Mouse (Mus musculus) gastrocnemius, postnatal 36 days (tissue): ENCODE results near the gene Slc25a31. TPM values are rescaled to one million over a fixed set of nuclear protein-coding genes. Genes with fewer than 3 reads are reported as not detected.

Source experiments
- DNase-seq, 2 experiments: peaks; one replicate each; pipeline ENCODE4 v3.0.0; 2022
- intact Hi-C: fragments of 180-260 bp; cut with DNase I; formaldehyde crosslinking; loops from one replicate; pipeline ENCODE4 v1.15.1; 2025
- long read RNA-seq, 2 experiments: library from polyadenylated mRNA; stranded (forward); transcript quantifications; one replicate each; pipeline ENCODE4 v2.0.0; 2021
- total RNA-seq, 2 experiments: library from RNA; stranded (reverse); gene quantifications; 2 replicates each; pipeline ENCODE4 v1.2.3; 2021

Slc25a31 gene
- not detected for total RNA-seq
- long read RNA-seq, experiment 1 = 0 reads
- long read RNA-seq, experiment 2 = 0 reads

DNA sequence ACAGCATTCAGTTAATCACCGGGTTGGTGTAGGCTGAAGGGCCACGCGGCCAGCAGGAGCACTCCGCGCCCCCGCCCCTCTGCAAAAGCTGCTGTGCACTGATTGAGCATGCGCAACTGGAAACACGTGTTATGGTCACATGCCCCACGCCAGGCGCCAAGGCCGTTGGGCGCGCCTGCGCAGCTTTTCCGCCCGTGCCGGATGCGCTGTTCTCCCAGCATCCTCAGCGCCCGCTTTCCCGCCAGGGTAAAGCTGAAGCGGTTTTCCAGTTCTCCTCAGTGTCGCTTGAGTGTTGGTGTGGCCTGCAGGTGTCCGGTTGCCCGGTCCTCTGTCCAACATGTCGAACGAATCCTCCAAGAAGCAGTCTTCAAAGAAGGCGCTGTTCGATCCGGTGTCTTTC is at the start of gene Slc25a31:
Slc25a31 (plus strand) TSS at position 201 of the 400 bp plus-strand sequence.
- DNase-seq = no peak
- intact Hi-C loops = no loop called here

DNA sequence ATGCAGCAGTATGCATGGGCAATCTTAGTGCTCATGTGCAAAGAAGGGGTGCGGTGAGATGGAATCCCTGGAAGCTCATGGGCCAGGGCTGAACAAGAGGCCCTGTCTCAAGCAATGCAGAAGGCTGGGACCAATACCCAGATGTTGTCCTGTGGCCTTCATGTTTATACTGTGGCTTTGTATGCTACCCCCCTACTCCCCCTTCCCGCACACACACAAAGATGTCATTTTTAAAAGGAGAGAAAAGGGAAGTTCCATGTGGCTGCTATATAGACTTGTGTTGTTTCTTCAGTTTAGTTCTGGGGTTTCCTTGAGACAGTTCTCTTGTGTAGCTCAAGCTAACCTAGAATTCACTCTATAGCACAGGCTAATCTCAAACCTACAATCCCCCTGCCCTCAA is 48.4 kb upstream of the Slc25a31 start:
- intact Hi-C loops = no loop called here
- DNase-seq = no peak

DNA sequence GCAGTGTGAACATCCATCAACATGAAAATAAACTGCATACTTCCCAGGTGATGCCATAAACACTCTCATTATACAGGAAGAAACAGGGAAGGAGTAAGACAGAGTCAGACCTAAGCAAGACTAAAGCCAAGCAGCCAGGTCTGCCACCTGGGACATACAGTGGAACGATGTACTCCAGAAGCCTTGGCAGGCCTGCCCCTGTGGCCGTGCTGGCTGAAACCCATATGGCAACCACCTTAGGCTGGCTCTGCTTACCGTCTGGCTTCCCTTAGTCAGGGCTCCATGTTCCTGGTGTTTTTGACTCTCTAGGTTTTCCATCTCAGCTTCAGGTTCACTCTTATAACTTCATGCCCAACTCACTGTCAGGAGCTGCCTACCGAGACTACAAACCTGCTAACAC is 42.5 kb upstream of the Slc25a31 start:
- peak; percentile 29 to 33 for DNase-seq
- intact Hi-C loops = no loop called here

DNA sequence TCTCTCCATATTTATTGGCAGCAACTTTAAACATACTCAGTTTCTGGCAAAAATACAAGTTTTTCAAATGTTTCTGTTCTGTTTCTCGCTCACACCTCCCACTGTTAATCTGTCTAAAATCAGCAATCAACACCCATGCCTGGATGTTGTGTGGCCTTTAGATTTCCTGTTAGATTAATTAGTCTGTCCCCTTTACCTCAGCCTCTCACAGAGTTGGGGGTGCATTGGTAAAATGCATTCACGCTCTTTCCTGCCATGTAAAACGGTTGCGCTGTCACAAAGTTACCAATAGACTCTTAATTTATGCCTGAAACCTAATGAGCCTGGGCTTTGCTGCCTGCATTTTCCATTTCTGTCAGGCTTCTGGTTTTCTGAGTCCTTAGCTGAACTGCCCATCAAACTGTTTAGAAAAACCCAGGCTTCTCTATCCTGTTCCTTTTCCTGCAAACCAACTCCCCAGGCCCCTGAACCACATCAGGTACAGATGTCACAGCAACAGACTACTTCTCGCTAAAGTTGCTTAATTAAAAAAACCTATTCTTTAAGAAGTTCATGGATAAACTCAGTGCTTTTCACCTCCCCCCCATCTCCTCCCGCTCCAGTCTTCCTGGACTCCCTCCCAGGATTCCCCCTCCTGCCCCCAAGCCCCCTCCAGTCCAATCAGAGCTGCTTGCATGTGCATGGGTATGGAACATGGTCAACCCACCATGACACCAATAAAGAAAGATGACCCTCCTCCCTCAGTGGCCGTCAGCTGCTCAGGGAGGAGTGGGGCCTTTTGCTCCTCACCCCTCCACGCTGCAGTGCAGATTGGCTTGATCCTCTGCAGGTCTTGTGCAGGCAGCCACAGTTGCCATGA is 41.6 kb upstream of the Slc25a31 start:
- DNase-seq = no peak
- intact Hi-C loops = no loop called here

DNA sequence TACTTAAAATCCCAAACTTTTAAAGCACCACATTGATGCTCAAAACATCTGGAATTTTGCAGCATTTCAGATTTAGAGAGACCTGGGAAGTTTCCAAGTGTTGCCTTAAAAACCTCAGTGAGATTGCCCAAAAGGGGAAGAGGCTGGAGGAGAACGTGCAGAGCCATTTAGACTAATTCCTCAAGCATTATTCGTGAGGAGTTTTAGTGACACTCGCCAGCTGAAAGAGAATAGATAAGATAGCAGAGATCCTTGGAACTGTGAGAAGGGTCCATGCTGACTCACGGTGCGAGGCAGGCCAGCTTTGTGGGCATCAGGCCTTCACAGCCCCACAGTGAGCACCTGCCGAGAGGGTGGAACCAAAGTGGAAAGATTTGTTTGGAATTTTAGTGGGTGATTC is 39.8 kb upstream of the Slc25a31 start:
- intact Hi-C loops = no loop called here
- no peak for DNase-seq

DNA sequence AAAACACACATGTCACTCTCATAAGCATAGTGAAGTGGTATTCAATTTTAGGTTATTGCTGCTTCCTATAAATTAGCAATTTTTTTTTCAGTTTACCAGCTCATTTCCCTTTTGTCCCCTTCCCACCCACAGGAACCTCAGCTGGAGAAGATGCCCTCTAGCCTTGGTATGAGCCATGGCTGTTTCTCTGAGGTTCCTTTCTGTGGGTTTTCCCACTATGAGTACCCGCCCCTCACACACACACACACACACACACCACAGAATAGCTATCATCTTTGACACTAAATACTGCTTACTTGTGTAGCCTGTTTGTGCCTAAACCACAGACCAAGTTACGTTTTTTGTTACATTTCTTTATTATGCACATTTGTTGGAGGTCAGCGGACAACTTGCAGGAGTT is 39.3 kb upstream of the Slc25a31 start:
- DNase-seq = no peak
- intact Hi-C loops = no loop called here

DNA sequence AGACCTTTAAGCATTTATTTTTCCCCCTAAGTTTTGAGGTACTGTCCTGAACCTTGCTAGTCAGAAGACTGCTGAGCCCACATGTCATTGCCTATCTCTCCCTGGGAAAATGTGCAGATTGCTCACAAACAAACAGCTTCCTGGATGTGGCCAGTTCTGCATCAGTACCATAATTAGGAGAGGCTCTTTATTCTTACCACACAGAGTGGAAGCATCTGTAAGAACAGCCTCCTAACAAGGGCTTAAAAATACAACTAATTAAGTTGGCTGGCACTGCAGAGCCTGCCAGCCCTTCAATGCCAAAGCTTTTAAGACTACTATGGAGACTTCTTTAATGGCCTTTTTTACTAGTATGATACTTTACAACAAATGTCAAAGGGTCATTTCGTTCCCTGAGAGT is 35.1 kb upstream of the Slc25a31 start:
- no peak for DNase-seq
- intact Hi-C loops = no loop called here

DNA sequence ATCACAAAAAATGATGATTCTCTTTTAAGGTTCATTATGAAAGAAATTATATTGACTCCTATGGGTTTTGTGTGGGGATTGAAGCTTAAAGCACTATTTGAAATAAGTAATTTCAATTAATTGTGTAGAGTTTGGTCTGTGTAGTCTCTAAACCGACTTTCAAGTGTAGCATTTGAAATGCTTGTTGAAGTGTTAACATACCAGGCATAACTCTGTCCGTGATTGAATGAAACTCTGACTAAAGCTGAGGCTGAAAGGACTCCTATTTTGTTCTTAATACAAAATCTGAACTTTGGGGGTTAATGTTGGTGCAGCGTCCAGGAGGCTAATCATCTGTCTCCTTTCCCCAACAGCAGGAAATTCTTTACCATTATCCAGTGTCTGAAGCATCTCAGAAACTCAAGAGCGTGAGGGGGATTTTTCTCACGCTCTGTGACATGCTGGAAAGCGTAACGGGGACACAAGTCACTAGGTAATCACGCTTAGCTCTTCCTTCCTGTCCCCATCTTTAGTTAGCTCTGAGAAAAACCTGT is 33.7 kb upstream of the Slc25a31 start:
- intact Hi-C loops = no loop called here
- no peak for DNase-seq

DNA sequence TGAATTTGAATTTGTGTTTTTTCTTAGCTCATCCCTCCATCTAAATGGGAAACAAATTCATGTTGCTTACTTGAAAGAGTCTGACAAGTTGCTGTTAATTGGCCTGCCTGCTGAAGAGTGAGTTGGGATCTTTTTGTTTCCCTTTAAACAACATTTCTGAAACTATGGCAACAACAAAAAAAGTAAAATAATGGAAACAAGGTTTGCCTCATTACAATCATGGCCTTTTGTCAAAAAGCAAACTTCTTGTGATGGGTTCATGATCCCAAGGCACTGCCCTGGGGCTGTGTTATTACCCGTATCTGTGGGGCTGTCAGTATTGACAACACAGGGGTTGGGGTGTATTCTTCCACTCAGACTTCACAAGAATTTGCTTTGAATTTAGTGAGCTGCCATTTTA is 29.8 kb upstream of the Slc25a31 start:
- no peak for DNase-seq
- intact Hi-C loops = no loop called here

DNA sequence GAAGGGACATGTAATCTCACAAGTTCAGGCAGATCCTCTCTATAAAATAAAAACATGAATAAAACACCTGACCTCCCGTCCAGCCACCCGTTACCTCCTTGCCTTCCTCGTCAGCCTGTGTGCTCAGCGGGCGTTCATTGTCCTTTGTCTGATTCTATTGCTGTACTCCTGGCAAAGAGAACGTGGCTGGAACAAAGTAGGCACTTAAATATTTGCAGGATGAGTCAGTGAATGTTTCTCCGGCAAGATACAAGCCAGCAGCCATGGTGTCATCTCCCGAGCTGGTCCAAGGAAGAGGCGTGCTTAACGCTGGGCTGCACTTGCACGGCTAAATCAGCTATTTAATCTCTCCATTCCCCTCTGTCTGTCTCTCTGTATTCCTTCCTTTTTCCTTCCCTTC is 26.3 kb upstream of the Slc25a31 start:
- intact Hi-C loops = no loop called here
- DNase-seq = peak in 1 of 2 experiments; percentile 30

DNA sequence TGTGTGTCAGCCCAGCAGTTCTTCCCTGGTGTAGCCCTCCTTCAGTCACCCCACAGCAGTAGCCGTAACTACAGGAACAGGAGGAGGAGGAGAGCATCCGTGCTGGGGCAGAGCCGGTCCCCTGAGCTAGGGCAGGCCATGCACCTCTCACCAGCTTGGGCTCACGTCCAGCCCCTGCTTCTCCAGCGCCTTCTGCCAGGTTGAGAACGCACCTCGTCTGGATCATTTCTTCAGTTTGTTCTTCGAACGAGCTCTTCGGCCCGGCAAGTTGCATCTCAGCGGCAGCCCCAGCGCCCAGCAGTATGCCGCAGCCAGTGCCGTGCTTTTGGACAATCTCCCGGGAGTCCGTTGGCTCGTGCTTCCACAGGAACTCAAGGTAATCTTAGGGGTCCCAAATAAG is 25.5 kb upstream of the Slc25a31 start:
- no peak for DNase-seq
- intact Hi-C loops = no loop called here

DNA sequence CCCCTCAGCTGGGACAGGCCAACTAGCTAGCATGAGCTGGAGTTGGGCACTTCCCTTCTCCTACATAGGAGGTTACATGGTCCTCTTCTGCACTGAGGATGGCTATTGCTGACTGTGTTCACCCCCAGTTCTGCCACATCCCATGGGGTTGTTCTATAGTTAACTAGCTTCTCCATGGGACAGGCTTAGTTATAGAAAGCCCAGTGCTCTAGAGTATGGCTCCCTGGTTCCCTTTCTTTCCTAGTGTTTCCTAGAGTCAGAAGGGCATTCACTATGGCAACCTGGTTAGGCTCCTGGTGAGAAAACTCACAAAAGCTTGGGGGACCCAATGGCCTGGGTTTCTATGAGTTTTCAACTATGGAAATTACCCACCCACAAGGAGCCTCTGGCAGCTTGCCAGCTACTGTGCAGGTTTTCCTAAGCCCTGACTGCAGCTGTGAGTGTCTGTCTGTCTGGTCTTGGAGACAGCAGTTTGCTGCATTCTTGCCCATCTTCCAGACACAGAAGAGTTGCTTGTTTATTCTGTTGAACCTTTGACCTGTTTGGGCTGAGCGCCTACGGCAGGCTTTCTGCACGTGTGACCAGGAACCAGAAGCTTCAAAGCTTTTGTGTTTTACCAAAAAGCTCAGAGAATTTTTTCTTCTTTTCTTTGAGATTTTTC is 22.7 kb upstream of the Slc25a31 start:
- DNase-seq = no peak
- intact Hi-C loops = no loop called here

DNA sequence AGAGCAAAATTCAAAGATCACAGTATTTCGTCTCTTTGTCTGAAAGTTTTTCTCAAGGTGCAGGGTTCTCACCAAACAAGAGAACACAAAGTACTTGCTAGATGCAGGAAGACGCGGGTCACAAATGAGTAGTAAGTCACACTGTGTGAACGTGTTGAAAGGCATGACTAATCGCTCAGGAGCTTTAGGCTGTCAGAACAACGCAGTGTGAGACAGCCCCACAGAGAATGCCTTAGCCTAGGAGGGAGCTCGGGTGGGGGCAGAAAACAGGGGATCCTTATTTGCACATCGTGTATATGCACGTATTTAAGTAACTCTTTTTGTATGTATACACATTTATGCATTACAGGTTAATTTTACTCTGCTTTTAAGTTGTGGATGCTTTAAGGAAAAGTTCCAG is 21.8 kb upstream of the Slc25a31 start:
- intact Hi-C loops = no loop called here
- DNase-seq = no peak

DNA sequence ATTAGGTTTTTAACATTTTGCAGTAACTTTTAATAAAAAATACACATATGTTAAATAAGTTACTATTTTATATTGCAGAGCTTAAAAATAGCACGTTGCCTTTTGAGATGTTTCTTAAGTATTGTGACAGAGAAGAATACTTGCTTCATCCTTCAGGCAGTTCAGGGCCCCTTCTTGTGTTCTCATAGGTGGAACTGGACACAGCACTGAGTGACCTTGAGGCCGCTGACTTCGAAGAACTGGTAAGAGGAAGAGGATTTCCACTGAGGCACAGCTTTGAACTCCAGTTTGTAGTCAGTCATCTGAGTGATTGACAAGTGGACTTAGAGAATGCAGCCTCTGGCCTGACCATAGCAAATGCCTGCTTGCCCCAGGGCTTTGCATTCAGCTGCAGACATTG is 21.1 kb upstream of the Slc25a31 start:
- intact Hi-C loops = no loop called here
- DNase-seq = no peak

DNA sequence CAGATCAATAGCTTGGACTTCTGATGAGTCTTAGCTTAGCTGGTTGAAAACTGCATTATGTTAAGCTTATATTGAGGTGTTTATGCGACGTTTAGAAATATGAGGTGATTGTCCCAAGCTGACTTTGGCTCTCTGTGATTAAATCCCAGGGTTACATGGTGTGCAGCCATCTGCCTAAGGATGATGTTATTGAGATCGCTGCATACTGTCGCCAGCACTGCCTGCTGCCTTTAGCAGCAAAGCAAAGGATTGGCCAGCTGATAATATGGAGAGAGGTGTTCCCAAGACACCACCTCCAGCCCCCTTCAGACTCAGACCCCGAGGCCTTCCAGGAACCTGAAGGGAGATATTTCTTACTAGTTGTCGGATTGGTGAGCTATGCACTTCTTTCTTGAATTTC is 17.1 kb upstream of the Slc25a31 start:
- intact Hi-C loops = no loop called here
- DNase-seq = no peak

DNA sequence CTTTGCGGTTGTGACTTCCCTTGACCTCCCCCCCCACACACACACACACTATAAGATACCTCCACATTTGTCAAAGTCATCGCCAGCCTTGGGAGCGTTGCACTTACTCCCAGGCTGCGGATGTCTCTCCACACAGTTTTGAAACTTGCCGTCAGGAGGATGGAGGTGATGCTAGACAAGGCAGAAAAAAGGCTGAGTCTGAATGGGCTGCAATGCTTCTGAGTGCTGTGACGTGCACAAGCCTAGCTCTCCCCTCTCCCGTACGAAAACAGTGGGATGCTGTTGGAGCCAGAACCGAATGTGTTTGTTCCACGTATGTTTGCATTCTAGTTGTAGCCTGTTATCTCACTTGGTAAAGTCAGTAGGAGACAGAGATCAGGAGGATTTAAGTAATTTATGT is 15.2 kb upstream of the Slc25a31 start:
- intact Hi-C loops = no loop called here

DNA sequence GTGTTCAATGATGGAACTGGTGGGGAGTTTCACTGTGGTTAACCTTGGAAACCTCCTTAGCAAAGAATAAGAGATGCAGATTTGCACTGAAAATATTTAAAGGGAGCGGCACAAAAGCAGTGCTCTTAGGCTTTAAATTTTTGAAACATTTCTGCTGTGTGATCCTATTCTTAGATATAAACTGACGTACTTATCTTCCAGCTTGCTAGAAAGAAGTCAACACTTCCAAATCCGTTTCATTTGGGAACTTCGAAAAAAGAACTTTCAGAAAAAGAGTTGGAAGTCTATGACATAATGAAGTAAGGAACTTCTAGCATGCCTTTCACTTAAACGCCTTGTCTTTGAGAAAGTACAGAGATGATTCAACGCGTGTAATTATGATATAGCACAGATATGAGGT is 14.7 kb upstream of the Slc25a31 start:
- no peak for DNase-seq
- intact Hi-C loops = no loop called here

More for the DNA sequence above, 15.2 kb upstream of the Slc25a31 start:
- DNase-seq = no peak

DNA sequence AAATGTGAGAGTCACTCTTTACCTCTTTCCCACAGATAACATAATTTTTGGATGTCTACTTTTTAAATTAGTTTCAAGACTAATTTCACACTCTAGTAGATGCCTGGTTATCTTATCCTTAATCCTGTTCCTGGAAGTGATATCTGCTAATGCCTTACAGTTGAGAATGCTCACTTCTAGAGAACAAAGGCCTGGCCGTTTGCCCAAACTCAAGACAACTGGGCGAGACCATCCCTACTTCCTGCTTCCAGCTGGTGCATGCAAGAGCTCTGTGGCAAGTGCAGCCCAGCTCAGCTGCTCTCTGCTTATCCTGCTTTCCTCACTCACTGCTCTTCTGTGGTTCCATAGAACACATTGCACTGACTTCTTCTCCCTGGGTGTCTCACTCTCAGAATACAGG is 14.2 kb upstream of the Slc25a31 start:
- DNase-seq = no peak
- intact Hi-C loops = no loop called here

DNA sequence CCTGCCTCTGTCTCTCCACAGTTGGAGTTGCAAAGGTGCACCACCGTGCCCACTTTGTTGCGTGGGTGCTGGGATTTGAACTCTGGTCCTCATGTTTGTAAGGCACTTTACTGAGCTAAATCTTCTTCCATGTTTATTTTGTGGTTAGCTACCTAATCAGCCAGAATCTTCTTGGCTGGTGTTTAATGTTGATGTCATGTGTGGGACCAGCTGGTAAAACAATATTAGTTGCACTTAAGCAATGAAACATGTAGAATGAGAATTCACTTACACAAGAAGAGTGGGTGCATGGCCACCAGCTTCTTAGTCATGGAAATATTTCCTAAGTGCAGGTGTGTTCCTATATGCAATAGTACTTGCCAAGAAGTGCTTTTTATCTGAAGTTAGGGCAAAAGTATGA is 13.5 kb upstream of the Slc25a31 start:
- intact Hi-C loops = no loop called here

DNA sequence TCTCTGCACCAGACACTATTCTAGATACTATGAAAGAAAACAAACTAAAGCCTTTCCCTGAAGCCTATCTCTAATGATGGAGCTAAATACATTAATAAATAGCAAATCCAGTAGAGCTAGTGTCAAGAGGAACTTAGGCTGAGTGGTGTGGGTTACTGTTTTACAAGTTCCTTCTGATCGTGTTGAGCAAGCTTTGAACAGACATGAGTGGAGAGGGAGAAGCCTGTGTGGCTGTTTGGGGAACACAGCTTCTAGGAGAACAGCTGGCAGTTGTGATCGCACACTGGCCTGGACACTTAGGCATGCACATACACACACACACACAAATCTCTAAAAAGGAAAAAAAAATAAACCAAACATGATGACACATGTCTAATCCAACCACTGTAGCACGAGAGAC is 9.8 kb upstream of the Slc25a31 start:
- intact Hi-C loops = no loop called here
- no peak for DNase-seq

More for the DNA sequence above, 13.5 kb upstream of the Slc25a31 start:
- DNase-seq = no peak

DNA sequence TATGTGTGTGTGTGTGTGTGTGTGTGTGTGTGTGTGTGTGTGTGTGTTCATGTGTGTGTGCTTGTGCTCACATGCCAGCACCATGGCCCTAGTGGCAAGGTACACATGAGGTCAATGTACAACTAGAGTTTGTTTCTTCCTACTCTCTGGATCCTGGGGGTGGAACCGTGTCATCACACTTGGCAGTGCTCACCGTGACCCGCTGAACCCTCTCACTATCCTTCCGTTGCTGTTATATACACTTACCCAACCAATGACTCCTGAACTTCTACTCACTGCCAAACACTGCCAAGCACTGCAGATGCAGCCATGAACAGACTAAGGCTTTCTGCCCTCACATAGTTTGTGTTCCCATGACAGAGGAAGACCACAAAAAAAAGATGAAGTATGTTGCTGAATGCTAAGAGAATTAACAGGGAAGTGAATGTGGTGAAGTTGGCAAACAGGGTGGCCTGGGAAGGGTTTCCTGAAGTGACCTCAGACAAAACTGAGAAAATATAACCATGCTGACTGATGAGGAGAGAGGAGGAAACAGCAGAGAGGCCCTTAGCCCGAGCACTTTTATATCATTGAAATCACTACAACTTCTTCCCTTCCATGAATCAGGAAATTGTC is 3.7 kb upstream of the Slc25a31 start:
- intact Hi-C loops = no loop called here
- DNase-seq = no peak
